Mouse (Mus musculus) ovary, adult 18-20 months (tissue): ENCODE data around the gene Iqsec2.

Experiments used
- DNase-seq: peaks from one replicate; pipeline ENCODE4 v3.0.0; 2022; ENCODE audit warnings: low spot score, mixed read lengths

Iqsec2 gene

GRCm38 (mm10) chrX:152244492-152245189 lies 100.6 kb downstream of the Iqsec2 start:
- no peak for DNase-seq

DNA sequence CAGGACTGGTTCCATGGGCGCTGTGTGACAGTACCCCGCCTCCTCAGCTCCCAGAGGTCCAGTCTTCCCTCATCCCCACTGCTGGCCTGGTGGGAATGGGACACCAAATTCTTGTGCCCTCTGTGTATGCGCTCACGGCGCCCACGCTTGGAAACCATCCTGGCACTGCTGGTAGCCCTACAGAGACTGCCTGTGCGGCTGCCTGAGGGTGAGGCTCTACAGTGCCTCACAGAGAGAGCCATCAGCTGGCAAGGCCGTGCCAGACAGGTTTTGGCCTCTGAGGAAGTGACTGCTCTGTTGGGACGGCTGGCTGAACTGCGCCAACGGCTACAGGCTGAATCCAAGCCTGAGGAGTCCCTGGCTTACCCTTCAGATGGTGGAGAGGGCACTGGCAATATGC lies 127.1 kb downstream of the Iqsec2 start:
- DNase-seq: no peak
